Mouse (Mus musculus) urinary bladder, postnatal 14 days (tissue): ENCODE measurements around the gene Catsperg1.
A peak's percentile ranks its signal among the peaks of the same experiment; 100 is the strongest.
"Not testable (repeated sequence)": the region's sequence is repeated elsewhere in the genome, so short reads cannot be mapped to it uniquely, and the experiment has no call there.

Experiments used
- DNase-seq: peaks from one replicate; pipeline ENCODE4 v3.0.0; 2021; ENCODE audit warnings: low spot score

The Catsperg1 gene

DNA sequence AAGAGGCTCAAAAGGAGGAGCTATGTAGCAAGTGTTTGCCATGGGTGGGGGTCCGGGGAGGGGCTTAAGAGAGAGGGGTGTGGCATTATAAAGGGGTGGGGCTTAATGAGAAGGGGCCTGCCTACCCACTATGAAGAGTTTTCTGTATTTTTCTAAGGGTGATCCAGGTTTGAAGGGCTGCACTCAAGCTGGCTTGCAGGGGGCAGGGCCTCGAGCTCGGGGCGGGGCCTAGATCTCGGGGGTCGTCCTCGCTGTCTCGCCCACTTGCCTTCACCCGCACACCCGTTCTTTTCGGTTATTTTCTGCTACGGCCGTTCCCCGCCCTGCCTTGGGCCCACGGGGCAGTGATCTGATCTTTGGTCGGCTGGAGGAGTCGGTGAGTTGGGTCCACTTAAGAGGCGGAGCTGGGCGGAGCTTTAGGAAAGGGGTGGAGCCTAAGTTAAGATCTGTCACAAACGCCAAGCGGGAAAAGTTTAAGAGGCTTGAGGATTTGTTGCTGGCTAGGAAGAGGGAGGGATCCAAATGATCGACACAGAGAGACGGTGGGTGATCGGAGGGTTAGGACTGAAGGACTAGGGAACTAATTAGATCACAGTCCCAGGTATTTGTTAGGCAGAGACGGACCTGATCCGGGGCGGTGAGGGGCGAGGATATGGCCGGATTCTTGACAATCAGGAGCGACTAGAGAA is 43.6 kb downstream of the Catsperg1 start, which contains the start of the genes Ggn and Spred3:
TSS of gene Ggn (plus strand) at position 145 of the 689 bp plus-strand sequence.
TSS of gene Spred3 (minus strand) at position 346 of the 689 bp plus-strand sequence.
- peak; percentile 84 for DNase-seq

DNA sequence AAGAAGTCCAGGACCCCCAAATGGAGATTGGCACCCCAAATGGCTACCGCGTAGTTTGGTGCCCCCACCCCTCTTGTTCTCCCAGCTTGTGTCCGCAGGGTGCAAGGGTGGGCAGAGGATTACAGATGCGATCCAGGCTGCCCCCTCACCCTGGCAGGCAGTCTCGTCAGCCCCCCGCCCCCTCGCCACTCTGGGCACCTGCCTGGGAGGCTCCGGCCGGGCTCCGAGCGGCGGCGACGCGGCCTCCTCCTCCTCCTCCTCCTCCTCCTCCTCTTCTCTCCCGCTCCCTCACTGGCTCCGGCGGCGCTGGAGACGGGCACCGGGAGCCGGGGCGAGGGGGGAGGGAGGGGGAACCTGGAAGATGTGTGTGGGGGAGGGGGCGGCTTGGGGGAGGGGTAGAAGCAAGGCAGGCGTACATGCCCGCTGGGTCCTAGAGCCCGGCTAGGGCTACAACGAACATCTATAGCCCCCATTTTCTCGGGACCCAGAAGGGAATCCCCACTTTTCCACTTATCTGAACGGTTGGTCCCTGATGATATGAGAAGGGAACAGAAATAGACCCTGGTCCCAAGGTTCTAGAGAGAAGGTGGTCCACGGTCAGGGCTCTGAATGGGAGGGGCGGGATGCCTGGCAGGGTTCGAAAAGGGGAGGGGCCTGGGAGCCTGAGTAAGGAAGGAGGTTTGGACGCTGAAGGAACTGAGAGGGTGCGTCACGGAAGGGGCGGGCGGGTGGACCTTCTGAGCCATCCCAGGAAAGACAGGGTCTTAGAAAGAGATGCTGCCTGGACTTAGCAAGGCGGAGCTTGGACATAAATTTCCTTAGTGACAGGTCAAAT is 44.4 kb downstream of the Catsperg1 start:
- peak; percentile 85 for DNase-seq

DNA sequence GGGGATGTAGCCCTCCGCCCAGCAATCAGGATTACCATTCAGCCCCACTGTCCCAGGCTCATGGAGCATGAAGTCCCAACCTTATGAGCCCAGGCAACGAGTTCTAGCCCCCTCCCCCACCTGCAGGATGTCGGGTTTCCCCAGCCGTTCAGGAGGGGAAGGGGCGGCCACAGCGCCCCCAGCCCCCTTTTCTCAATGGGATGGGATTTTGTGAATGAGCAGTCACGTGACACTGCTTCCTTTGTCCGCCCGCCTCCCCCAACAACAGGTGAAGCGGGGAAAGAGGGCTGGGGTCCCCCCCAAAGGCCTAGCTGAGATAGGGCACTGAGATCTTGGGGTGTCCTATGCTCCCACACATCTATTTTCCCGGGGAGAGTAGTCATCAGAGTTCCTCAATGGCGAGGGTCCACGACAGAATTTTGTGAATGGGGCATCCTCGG is 45.0 kb downstream of the Catsperg1 start:
- DNase-seq, result no peak

DNA sequence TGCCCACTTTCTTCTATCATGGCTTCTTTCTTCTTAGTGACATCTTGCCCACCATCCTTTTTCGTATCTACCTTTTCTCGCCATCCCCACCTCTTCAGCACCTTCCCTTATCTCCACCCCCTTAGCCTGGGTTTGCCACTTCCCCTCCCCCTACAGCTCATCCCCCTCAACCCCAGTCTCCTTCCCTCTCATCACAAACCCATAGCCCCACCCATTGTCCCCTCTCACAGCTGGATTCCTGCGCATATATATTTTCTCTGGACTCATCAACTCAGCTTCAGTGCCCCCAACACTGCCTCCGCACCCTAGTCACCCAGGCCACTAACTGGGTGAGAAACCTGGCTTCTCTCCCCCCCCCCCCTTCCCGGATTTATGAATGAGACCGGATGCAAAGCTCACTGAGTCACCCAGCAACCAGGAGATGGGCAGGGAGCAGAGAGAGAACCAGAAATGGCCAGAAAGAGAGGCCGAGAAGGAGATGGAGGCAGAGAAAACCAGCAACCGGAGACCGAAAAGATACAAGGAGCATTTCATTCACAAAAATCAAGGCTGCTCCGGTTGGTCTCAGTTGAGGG is 45.6 kb downstream of the Catsperg1 start:
- DNase-seq, result no peak

DNA sequence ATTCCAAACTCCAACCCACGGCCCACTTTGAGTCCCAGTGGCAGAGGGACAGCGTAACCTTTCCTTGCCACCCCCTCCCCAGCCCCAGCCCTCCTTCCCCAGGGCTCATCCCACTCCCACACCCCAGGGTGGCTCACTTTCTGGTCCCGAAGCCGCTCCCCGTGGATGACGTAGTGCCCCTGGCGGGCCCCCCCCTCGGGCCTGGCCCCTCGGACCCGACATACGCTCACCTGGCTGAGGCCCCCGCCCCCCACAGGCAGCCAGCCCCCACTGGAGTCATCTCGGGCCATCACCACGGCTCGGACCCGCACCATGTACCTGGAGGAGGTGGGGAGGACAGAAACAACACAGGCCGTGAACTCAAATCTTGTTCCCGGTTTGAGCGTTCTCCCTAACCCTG is 46.2 kb downstream of the Catsperg1 start:
- no peak for DNase-seq

DNA sequence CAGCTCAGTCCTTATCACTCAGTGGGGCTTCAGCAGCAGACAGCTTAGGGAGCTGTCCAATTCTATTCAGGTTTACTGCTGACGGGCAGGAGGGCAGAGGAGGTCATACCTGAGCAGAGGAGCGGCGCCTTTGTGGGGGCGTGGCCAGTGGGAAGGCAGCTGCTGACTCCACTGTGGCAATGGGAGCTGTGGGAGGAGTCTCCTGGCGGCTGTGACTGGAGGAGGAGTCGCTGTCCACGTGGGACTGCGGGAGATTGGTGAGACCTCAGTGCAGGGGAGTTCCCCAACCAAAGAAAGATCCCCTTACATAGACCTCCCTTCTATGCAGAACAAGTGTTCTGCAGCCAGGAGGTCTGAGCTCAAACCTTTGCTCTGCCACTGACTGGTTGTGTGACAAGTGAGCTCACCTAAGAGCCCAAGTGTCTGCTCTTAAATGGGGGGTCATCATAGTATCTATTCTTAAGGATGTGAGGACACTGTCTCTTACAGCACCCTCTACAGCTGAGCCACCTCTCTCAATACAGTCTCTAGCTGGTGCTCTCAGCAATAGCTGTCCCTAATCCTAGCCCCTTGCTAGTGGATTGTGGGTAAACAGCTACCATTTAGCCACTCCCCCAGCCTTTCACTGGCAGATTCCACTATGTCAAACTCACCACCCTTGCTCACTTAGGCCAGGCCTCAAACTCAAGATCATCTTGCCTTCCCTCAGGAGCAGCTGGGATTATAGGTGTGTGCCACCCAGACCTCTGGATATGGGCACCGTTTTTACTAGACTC is 50.9 kb downstream of the Catsperg1 start:
- DNase-seq, result peak; percentile 55

DNA sequence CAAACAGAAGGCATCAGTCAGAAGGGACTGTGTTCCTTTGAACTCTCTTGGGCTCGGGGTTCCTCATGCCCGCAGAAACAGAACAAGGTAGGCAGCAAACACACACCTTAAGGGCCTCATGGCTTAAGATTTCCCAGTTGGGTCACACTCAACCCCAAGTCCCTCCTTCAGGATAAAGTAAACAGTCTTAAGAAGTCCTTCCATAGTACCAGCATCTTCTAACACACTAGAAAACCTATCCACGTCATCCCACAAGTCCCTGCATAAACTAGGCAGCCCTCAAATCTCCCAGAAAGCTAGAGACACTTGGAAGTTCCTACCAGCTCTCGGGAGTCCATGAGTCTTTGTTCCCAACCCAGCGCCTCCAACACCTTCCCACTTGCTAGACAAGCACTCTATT is 51.5 kb downstream of the Catsperg1 start:
- no peak for DNase-seq

DNA sequence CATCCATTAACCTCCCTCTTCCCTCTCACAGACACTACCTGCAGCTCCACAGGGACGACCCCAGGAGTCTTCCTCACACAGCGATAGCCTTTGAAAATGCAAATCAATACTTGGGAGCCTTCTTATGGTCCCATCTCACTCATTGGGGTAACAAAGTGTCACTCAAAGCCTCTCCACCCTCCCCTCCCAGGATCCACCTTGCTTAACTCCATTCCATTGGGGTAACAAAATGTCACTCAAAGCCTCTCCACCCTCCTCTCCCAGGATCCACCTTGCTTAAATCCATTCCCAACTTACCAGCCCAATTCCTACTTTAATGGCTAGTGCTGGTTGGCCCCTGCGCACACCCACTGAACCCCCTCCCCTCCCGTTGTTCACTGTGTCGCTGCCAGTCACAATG is 55.6 kb downstream of the Catsperg1 start:
- DNase-seq, result no peak

DNA sequence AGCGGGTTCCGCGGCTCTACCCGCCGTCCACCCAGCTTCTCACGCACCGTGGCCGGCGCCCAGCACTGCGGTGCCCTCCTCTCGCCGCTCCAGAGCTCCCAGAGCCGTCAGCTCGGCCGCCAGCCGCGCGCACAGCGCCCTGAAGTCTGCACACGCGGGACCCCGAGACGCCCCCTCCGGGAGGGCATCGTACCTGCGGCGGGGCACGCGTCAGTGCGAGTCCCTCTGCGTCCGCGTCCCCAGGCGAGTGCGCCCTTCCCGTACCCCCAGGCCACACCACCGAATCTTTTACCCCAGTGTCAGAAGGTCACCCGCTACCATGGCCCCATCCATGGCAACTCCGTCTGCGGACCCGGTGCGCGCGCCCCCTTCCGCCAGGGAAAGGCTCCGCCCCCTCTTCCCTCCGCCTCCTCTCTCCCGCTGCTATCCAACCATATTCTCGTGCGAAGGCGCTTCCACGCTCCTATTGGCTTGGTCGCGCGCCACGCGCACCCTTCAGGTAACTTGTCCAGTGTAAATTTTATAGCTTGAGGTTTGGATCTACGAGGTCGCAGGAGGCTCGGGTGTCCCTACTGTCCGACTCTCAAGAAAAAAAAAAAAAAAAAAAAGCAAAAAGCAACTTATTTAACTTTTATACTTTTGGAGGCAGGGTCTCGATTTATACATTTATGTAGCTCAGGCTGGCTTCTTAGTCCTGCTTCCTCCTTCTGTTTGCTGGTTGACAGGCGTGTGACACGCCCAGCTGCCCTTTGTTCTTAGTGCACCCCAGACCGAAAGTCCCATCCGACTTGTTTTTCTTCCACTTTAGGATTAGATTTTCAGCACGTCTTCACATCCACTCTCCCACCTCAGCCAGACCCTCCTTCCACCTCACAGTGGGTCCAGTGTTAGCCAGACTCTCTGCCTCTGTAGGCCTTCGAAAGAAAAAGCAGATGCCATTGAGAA is 57.7 kb downstream of the Catsperg1 start, which contains the start of gene Fam98c:
TSS of gene Fam98c (minus strand) at position 397 of the 945 bp plus-strand sequence.
- DNase-seq, result peak; percentile 88

DNA sequence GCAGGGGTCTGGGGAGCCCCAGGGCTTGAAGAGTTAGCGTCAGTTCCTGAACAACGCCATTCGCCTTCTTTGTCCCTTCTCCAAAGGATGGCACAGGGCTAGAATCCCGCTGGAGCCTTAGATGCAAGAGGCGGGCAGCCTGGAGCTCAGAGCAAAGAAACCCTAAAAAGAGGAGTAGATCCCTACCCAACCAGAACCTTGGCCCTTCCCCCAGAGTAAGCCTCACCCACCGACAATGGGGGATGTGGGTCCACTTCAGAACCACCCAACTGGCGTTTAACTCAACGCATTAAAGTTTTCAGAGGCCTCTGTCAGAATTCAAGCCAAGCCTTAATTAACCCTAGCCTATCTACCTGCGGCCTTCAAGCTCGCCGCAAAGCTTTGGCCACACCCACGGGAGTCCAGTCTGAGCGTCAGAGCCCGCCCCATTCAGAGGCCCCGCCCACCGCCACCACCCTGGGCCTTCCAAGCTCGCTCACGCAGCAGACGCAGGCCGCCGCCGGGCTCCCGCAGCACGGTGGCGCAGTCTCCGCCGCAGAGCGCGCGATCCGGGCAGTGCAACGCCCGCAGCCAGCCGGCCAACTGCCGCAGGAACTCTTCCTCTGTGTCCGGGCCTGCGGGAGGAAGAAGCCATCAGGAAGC is 58.5 kb downstream of the Catsperg1 start:
- DNase-seq, result peak; percentile 91

DNA sequence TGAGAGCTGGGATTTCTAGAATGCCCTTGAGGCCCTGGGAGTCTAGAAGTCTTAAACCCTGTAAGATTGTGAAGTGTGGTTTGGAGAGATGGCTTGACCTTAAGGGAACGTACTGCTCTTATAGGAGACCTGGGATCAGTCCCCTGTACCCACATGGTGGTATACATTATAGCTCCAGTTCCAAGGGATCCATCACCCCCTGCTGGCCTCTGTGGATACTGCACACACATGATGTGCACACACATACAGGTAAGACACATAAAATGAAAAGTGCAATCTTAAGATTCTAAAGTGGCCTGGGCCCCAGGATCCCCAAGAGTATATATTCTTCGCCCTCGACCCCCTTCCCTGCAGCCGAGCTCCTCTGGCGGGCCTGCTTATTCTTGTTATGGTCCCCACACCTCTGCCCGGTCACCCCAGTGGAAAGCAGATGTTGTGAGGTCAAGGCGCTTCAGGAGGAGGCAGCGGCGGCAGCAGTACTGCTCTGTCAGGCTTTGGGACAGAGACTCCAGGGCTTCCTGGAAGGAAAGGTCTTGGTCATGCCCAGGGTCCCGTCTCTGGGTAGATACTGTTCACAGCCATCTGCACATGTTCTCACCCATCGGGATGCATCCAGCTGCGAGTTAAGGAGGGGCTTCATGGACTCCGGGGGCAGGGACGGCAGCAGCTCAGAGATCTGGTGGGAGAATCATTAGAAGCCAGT is 59.7 kb downstream of the Catsperg1 start:
- no peak for DNase-seq

DNA sequence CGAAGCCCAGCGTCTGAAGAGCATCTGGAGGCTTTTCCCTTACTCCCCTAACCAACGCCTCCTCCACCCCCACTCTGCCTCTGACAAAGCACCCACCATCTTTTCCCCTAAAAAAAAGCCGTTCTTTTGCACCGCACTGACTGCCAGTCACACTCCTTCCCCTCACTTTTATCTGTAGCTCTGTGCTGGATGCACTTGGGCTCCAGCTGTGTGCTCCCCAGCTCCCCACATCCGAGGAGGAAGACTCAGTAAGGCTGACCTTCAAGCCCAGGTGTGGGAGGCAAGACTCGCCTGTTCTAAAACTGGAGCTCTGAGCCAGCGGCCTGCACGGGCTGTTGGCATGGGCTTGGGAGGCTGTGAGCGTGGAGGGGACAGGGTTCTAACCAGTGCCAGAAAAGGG is 62.3 kb downstream of the Catsperg1 start:
- no peak for DNase-seq

DNA sequence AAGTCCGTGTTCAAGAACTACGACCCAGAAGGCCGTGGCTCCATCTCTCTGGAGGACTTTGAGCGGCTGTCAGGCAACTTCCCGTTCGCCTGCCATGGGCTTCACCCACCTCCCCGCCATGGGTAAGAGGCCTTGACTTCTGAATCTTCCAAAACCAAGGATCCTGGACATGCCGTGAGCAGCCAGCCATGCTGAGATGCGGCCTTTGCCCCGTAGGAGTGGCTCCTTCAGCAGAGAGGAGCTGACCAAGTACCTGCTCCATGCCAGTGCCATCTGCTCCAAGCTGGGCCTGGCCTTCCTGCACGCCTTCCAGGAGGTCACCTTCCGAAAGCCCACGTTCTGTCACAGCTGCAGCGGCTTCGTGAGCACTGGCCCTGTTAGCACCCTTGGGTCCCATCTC is 65.1 kb downstream of the Catsperg1 start:
- DNase-seq, result no peak

DNA sequence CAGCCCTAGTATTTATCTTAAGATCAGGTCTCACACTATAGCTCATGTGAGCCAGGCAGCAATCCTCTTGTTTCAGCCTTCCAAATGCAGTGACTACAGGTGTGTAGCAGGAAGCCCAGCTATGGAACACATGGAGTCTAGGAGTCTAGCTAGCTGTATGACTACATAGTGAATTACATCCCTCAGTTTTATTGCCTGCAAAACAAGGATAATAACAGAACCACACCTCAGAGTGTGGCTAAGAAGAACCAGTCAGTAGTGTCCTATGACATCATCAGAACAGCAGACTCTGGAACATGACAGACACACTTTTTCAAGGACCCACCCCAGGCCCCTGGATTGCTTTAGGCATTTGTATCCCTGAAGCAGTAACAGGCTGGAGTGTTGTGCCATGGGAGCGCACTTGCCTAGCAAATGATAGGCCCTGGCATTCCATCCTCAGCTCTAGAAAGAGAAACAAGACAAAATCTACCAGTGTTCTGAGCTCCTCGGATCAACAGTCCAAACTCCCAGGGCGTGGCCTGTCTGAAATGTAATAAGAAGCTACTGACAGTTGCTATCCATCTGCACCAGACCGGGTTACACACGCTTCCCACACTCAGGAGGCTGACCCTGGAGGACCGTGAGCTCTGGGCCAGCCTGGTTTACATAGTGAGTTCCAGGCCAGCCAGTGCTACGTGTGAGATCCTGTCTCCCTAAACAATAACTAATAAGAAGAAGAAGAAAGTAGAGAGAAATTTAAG is 67.0 kb downstream of the Catsperg1 start:
- no peak for DNase-seq

DNA sequence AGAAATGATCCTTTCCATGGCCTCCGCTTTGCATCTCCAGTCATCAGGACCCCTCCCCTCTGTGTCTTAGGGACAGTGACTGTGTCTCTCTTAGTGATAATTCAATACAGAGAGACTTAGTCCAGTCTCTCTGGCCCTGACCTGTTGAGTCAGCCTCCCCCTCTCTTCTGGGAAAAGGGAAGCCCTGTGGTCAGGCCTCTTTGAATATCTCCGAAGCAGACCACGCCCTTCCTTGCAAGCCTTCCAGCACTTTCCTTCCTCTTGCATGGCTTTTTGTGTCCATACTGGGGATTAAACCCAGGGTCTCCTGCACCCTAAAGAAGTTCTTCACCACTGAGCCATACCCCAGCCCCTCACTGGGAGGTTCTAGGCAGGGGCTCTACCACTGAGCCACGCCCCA is 69.8 kb downstream of the Catsperg1 start:
- no peak for DNase-seq

DNA sequence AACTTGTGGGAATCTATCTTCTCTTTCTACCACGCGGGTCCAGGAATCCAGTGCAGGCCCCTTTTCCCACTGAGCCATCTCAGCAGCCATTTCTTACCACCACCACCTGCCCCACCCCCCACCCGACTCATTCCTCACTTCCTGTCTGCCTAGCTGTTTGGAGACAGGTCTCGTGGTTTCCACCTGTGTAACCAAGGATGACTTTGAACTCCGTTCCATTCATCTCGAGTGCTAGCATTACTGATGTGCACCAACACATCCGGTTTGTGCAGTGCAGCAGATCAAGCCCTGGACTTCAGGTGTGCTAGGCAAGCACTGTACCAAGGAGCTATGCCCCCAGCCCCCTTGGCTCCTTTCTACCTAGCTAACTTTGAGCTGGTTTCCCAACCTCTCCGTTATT is 72.4 kb downstream of the Catsperg1 start:
- no peak for DNase-seq

DNA sequence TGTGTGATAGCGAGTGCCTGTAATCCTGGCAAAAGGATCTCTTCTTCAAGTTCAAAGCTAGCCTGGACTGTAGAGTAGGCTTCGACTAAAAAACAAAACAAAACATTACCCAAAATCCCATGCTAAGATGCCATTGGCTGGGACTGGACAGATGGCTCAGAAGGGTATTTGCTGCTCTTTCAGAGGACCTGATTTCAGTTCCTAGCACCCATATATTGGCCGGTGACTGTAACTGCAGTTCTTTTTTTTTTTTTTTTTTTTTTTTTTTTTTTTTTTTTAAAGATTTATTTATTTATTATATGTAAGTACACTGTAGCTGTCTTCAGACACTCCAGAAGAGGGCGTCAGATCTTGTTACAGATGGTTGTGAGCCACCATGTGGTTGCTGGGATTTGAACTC is 74.6 kb downstream of the Catsperg1 start:
- not testable (repeated sequence) for DNase-seq

DNA sequence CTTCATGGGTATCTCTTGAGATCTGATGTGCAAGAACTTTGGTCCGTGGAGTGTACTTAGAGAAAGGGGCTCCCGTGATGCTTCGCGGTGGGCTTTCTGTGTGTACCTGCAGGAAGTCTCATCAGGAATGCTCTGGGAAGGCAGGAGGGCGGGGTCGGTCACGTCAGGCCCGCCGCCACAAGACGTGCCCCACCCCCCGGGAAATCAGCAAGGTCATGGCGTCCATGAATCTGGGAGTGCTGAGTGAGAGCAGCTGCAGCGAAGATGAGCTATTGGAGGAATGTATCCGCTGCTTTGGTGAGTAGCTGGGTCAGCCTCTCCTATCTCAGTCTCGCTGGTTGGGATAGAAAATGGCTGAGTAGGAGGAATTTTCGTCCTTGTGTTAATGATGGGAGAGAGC is 76.4 kb downstream of the Catsperg1 start:
- DNase-seq, result no peak
